Mouse (Mus musculus) ES-Bruce4 (cell line): ENCODE data around the gene Fam32a. TPM values are rescaled to one million over a fixed set of nuclear protein-coding genes. Genes with fewer than 3 reads are reported as not detected.

Experiments
- H3K27ac ChIP-seq: 2 replicates; pipeline ENCODE4 v1.5.1; 2012; ENCODE audit warnings: low read length, inconsistent platforms; ENCODE audit not compliant: insufficient read depth
- H3K27me3 ChIP-seq: 2 replicates; pipeline ENCODE4 v1.6.1; 2012; ENCODE audit warnings: mild to moderate bottlenecking, low read length, inconsistent platforms; ENCODE audit not compliant: control insufficient read depth, poor library complexity, insufficient read depth, severe bottlenecking
- H3K36me3 ChIP-seq: 2 replicates; pipeline ENCODE4 v1.6.1; 2012; ENCODE audit warnings: inconsistent platforms, mild to moderate bottlenecking, low read length, moderate library complexity; ENCODE audit not compliant: control insufficient read depth, poor library complexity, insufficient read depth, severe bottlenecking
- H3K4me1 ChIP-seq: one replicate; pipeline ENCODE4 v1.8.1; 2011; ENCODE audit warnings: low read length; ENCODE audit not compliant: control insufficient read depth, insufficient read depth
- H3K4me3 ChIP-seq: 2 replicates; pipeline ENCODE4 v1.5.1; 2011; ENCODE audit warnings: low read depth, mild to moderate bottlenecking, low read length
- H3K9ac ChIP-seq: 2 replicates; pipeline ENCODE4 v1.6.1; 2012; ENCODE audit warnings: low read depth, mild to moderate bottlenecking, inconsistent platforms; ENCODE audit not compliant: poor library complexity, severe bottlenecking
- H3K9me3 ChIP-seq: replicated peaks from 2 replicates; pipeline ENCODE4 v1.6.1; 2012; ENCODE audit warnings: mild to moderate bottlenecking, low read length, inconsistent platforms; ENCODE audit not compliant: control insufficient read depth, poor library complexity, insufficient read depth, severe bottlenecking
- CTCF ChIP-seq: IDR thresholded peaks from one replicate; pipeline ENCODE4 v1.8.1; 2011; ENCODE audit warnings: low read depth, low read length
- EP300 ChIP-seq: IDR thresholded peaks from 2 replicates; pipeline ENCODE4 v1.6.1; 2011; ENCODE audit warnings: low read depth, low read length; ENCODE audit not compliant: insufficient read depth
- POLR2A ChIP-seq: IDR thresholded peaks from one replicate; pipeline ENCODE4 v1.8.1; 2011; ENCODE audit warnings: low read length; ENCODE audit not compliant: insufficient read depth
- polyA plus RNA-seq: library from polyadenylated mRNA; stranded (reverse); fragments of >200 nt; gene quantifications from 2 replicates; pipeline ENCODE4 v1.2.4, GENCODE M21; 2011; ENCODE audit warnings: low read depth; ENCODE audit not compliant: missing spikeins, insufficient read depth, insufficient read length

The Fam32a gene
- polyA plus RNA-seq, 1 experiment, result 45.1 TPM

DNA sequence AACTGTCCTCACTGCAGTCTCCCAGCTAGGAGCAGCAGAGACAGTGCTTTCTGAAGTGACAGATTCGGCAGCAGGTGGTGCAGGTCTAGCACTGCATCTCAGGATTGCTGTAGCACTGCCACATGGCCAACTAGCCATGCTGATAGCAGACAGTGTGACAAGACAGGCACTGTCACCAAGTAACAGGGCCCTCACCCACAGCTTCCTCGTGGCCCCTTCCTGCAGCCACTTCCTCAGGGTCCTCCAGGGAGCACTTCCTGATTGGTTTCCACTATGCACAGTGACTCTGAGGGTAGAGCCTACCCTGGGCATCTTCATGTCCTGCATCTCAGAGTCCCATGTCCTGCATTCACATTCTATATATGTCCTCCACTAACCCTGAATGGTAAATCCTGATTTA, 25.1 kb downstream of the Fam32a start:
- H3K27ac ChIP-seq, result no peak overlapping the region
- no peaks in the 10 kb centered on the region for H3K27me3 ChIP-seq
- H3K9ac ChIP-seq, result no peak overlapping the region
- H3K36me3 ChIP-seq, result no peaks in the 10 kb centered on the region
- TF ChIP-seq CTCF, result no peak
- no peak for TF ChIP-seq POLR2A
- no peak for TF ChIP-seq EP300
- H3K4me1 ChIP-seq, result no peaks in the 10 kb centered on the region
- no peak overlapping the region for H3K4me3 ChIP-seq
- no peaks in the 10 kb centered on the region for H3K9me3 ChIP-seq

GRCm38 (mm10) chr8:72257171-72257901, 37.8 kb downstream of the Fam32a start:
- no peaks in the 10 kb centered on the region for H3K36me3 ChIP-seq
- H3K9me3 ChIP-seq, result no peaks in the 10 kb centered on the region
- no peaks in the 10 kb centered on the region for H3K4me1 ChIP-seq
- no peak overlapping the region for H3K4me3 ChIP-seq
- no peak overlapping the region for H3K27ac ChIP-seq
- TF ChIP-seq POLR2A (no peak), EP300 (no peak), CTCF (peak; percentile 84)
- no peaks in the 10 kb centered on the region for H3K27me3 ChIP-seq
- no peak overlapping the region for H3K9ac ChIP-seq

GRCm38 (mm10) chr8:72257902-72258238, 38.3 kb downstream of the Fam32a start:
- Histone ChIP-seq H3K27me3 (no peaks in the 10 kb centered on the region), H3K27ac (no peak overlapping the region), H3K9ac (no peak overlapping the region), H3K9me3 (no peaks in the 10 kb centered on the region), H3K36me3 (no peaks in the 10 kb centered on the region), H3K4me1 (no peaks in the 10 kb centered on the region), H3K4me3 (no peak overlapping the region)
- TF ChIP-seq EP300 (no peak), POLR2A (no peak), CTCF (no peak)

- Histone ChIP-seq H3K4me1 (no peaks in the 10 kb centered on the region), H3K4me3 (no peak overlapping the region), H3K27me3 (no peaks in the 10 kb centered on the region), H3K36me3 (no peaks in the 10 kb centered on the region), H3K9ac (no peak overlapping the region), H3K9me3 (no peaks in the 10 kb centered on the region), H3K27ac (no peak overlapping the region)
- TF ChIP-seq EP300 (no peak), POLR2A (no peak), CTCF (no peak)
Measured at GRCm38 (mm10) chr8:72259862-72260261, 40.3 kb downstream of the Fam32a start.

GRCm38 (mm10) chr8:72260585-72260984, 41.1 kb downstream of the Fam32a start:
- TF ChIP-seq POLR2A, result no peak
- no peak for TF ChIP-seq EP300
- TF ChIP-seq CTCF, result no peak
- no peaks in the 10 kb centered on the region for H3K36me3 ChIP-seq
- peaks cover 2% of the 10 kb centered on the region for H3K4me1 ChIP-seq
- H3K9me3 ChIP-seq, result no peaks in the 10 kb centered on the region
- no peak overlapping the region for H3K4me3 ChIP-seq
- no peak overlapping the region for H3K9ac ChIP-seq
- no peak overlapping the region for H3K27ac ChIP-seq
- H3K27me3 ChIP-seq, result no peaks in the 10 kb centered on the region

DNA sequence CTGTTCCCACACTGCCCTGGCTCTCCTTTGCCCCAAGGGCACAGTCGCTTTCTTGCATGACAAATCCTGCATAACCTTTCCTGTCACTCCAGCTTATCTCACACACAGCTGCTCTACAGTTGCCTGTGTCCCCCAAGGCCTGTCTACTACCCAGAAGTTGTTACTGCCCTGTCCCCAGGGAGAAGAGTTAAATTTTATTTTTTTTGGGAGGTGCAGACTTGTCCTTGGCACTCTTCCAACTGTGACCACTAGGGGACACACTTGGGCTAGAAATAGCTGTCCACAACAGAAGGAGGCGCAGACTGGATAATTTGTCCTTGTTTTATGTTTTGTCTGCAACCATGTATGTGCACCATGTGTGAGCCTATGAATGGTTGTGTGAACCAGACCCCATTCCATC, 41.5 kb downstream of the Fam32a start:
- Histone ChIP-seq H3K4me1 (peaks cover 2% of the 10 kb centered on the region), H3K36me3 (no peaks in the 10 kb centered on the region), H3K27me3 (no peaks in the 10 kb centered on the region), H3K9me3 (no peaks in the 10 kb centered on the region), H3K9ac (no peak overlapping the region), H3K4me3 (no peak overlapping the region), H3K27ac (no peak overlapping the region)
- TF ChIP-seq CTCF (peak; percentile 51), POLR2A (no peak)
